Mouse (Mus musculus): ENCODE data around the gene Lenep. TPM values are rescaled to one million over a fixed set of nuclear protein-coding genes. Genes with fewer than 3 reads are reported as not detected.

Lenep gene
- total RNA-seq, 1 experiment from 2014 or later, result not detected

DNA sequence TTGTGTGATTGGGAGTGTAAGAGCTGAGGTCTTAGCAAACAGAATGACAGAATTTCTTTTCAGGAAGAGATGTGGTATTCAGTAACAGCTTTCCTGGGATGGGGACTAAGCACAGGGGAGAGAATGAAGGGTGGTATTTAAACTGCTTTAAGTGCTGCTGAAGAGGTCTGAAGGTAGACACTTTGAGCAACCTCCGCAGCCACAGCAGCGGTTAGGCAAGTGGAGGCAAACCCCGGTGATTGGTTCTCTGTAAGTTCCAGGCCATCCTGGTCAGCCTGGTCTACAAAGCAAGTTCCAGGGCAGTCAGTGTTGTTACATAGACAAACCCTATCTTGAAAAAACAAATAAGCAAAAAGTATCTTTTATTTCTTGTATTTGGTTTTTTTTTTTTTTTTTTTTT, 17.4 kb upstream of the Lenep start:
- no peak for DNase-seq

GRCm38 (mm10) chr3:89419571-89419970, 17.0 kb upstream of the Lenep start:
- DNase-seq, result peak; percentile 79

- peak; percentile 93 for DNase-seq
Measured at GRCm38 (mm10) chr3:89418861-89419250, 16.3 kb upstream of the Lenep start.

GRCm38 (mm10) chr3:89418170-89418860, 15.7 kb upstream of the Lenep start, which contains the start of the genes Cks1b and Shc1:
Cks1b (minus strand) TSS chr3:89418383.
Shc1 (plus strand) TSS chr3:89418443.
- peak; percentile 95 for DNase-seq

- DNase-seq, result no peak
Measured at GRCm38 (mm10) chr3:89417840-89418169, 15.2 kb upstream of the Lenep start.

- no peak for DNase-seq
Measured at GRCm38 (mm10) chr3:89417131-89417530, 14.5 kb upstream of the Lenep start.

- DNase-seq, result no peak
Measured at GRCm38 (mm10) chr3:89416158-89416557, 13.6 kb upstream of the Lenep start.

GRCm38 (mm10) chr3:89411490-89412393, 9.1 kb upstream of the Lenep start, which contains the start of gene Flad1:
Flad1 (minus strand) TSS chr3:89411870.
- DNase-seq, result peak; percentile 96

DNA sequence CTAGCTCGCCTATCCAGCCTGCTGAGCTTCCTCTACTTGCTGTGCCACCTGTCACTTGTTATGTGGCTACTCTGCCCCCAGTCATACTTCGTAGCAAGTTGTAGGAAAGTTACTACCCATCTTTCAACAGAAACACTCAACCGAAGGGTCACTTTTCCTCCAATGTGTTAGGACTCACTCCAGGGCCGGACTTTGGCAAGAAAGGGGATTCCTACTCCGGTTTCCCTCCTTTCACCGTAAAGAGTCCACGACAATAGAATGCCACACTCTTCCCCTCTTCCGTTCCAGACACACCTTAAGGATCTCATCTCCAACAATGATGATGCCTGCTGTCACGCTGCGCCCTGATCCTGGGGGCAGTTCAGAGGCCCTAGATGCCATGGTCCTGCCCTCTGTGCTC, 8.3 kb upstream of the Lenep start:
- DNase-seq, result no peak

GRCm38 (mm10) chr3:89409701-89410100, 7.1 kb upstream of the Lenep start:
- no peak for DNase-seq

GRCm38 (mm10) chr3:89408448-89408847, 5.9 kb upstream of the Lenep start:
- no peak for DNase-seq

DNA sequence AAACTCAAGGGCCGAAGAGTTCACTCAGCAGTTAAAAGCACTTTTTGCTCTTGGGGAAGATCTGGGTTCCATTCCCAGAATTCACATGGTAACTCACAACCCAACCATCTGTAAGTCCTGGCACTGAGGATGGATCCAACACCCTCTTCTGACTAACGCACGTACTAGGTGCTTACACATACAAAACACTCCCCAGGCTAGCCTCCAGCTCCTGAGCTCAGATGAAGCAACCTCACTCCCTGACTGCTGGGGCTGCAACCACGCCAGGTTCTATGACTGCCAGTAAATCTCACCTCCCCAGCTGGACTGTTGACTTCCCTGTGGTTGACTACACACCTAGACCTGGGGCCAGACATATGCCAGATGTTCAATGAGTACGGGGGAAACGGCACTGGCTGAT, 4.3 kb upstream of the Lenep start:
- no peak for DNase-seq

DNA sequence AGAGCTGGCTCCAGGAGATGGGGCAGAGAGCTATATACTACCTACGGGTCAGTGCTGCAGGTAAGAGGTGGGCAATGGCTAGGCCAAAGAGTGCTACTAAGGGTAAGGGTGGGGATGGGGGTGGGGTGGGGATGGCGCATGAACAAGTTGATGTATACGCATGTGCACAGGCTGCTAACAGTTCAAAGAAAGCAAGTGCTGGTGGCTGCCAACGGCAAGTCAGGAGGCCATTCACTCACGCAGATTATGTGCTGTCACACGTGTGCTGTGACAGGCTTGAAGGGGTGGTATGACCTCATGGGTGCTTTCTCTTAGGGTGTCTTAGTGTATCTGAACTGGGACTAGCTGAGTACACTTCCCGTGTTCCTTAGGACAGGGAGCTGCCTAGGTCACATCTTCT, 1.3 kb downstream of the Lenep start:
- DNase-seq, result no peak

DNA sequence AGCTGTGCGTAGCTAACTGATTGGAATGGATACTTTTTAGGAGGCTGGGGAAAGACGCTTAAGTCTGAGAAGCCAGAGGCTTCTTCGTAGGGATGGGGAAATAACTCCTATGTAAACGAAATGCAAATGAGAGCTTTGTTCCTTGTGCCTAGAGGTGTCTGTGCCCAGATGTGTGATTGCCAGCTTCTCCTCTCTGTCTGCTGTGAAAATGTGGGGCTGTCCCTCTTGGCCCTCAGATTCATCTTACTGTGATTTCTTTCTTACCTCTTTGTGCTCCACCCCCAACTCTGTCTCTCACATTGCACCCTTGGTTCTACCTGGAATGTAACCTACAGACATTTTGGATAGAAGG, 6.0 kb downstream of the Lenep start:
- no peak for DNase-seq

DNA sequence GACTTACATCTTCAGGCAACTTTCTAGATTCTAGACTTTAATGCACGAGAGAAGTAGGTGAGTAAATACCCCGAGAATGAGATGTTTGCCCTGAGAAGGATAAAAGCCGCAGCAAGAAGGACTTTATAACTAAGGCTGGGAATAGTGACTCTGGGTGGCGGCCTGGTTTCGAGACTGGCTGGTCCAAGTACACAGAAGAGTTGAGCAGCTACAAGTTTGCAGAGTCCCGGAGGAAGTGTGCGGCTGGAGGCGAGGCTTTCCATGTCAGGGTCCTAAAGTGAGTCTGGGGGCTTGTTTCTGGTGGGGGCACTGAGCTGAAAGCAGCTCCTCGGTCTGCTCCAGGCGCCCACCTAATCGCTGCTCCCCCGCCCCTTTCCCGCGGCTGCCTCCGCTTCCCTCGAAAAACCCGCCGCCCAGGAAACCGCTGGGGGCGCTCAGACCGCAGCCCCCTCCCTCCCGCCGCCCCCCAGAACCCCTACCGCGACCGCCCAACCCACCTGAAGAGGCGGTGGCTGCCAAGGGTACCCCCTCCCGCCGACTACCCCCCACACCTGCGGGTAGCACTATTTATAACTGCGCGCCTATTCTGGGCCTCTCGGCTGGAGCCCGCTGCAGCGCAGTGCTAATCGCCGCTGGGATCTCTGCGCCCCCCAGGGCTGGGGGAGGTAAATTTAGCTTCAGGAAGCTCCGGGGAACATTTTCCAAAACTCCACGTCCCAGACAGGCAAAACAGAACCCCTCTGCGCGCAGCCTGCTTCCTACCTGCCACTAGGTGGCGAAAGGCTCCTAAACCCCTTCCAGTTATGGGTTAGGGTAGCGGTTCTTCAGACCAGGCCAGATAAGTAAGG, 6.6 kb downstream of the Lenep start:
- DNase-seq, result peak; percentile 82

DNA sequence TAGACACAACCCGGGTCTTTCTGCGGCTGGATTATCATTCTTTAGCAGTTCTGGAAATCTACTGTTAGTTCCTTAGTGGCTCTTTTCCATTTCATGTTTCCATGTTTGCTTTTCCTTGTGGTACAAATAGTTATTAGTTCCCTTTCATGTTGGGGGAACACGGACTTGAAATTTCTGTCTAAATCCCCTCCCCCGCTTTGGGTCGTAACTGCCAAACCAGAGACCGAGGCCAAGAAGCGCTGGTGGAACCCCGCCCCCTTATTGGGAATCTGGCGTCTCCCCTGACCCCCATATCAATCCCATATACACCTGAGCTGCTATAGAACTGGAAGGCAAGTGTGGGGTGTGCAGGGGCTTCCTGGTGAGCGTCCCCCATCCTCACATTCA, 7.2 kb downstream of the Lenep start:
- DNase-seq, result no peak

- DNase-seq, result peak; percentile 92
Measured at GRCm38 (mm10) chr3:89394894-89395256, 7.7 kb downstream of the Lenep start.

- DNase-seq, result peak; percentile 93
Measured at GRCm38 (mm10) chr3:89394006-89394893, 8.3 kb downstream of the Lenep start, which contains the start of gene Zbtb7b. Zbtb7b (minus strand) TSS chr3:89394776.

GRCm38 (mm10) chr3:89393605-89394004, 9.0 kb downstream of the Lenep start:
- DNase-seq, result peak; percentile 100

DNA sequence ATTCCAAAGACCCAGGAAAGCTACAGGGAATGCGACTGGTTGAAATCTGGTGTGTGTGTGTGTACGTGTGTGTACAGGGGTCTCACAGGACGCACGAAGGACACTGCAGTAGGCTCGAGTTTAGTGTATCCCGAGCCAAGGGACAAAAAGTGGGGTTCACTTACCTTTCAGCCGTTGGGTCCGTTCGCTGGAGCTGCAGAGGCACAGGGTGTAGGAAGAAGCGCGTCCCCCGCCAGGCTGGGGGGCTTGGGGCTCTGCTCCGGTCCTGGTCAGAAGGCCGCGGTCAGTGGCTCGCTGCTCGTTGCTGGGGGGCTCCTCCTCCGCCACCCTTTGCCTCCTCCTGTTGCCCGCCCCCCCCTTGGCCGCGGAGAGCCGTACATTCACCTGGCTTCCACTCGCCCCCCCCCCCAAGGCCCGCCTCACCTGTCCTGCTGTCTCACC, 9.7 kb downstream of the Lenep start:
- peak; percentile 65 for DNase-seq

All from adrenal gland, postnatal 14 days (tissue).